Mouse (Mus musculus) hindbrain, embryonic 11.5 days (tissue): ENCODE data around the gene Ubl4b. TPM values are rescaled to one million over a fixed set of nuclear protein-coding genes. Genes with fewer than 3 reads are reported as not detected.

ENCODE experiments used
- ATAC-seq: fragments of 200-750 bp; cut with Nextera tagmentation; 2 replicates; pipeline ENCODE4 v1.8.0; 2017; ENCODE audit warnings: mild to moderate bottlenecking, moderate TSS enrichment, moderate library complexity; ENCODE audit not compliant: low FRiP score
- DNase-seq: peaks from one replicate; pipeline ENCODE4 v3.0.0-alpha.2; 2015; ENCODE audit warnings: low spot score
- H3K27ac ChIP-seq: fragments of 300-500 bp; sonication (generic); 2 replicates; pipeline ENCODE4 v1.5.1; 2014; ENCODE audit warnings: mild to moderate bottlenecking, low read depth, low read length
- H3K27me3 ChIP-seq: fragments of 300-500 bp; sonication (generic); 2 replicates; pipeline ENCODE4 v1.6.1; 2014; ENCODE audit warnings: mild to moderate bottlenecking, low read length, moderate library complexity, mixed read lengths; ENCODE audit not compliant: control insufficient read depth, insufficient read depth
- H3K36me3 ChIP-seq: fragments of 300-500 bp; sonication (generic); 2 replicates; pipeline ENCODE4 v1.6.1; 2014; ENCODE audit warnings: mild to moderate bottlenecking, low read length, moderate library complexity, mixed read lengths; ENCODE audit not compliant: control insufficient read depth, insufficient read depth
- H3K4me1 ChIP-seq: fragments of 300-500 bp; sonication (generic); replicated peaks from 2 replicates; pipeline ENCODE4 v1.6.1; 2014; ENCODE audit warnings: low read length, mixed read lengths; ENCODE audit not compliant: control insufficient read depth, insufficient read depth
- H3K4me2 ChIP-seq: fragments of 300-500 bp; sonication (generic); replicated peaks from 2 replicates; pipeline ENCODE4 v1.6.1; 2014; ENCODE audit warnings: mild to moderate bottlenecking, low read depth, low read length
- H3K4me3 ChIP-seq: fragments of 300-500 bp; sonication (generic); 2 replicates; pipeline ENCODE4 v1.5.1; 2014; ENCODE audit warnings: low read depth, low read length
- H3K9ac ChIP-seq: fragments of 300-500 bp; sonication (generic); 2 replicates; pipeline ENCODE4 v1.6.1; 2014; ENCODE audit warnings: low read depth, low read length
- H3K9me3 ChIP-seq: fragments of 300-500 bp; sonication (generic); 2 replicates; pipeline ENCODE4 v1.6.1; 2016; ENCODE audit warnings: low read length; ENCODE audit not compliant: control insufficient read depth
- WGBS: fragments of 180-500 bp; shearing (Covaris S2); extraction: QIAGEN DNeasy Blood & Tissue Kit; methylation state at CpG from one replicate; pipeline ENCODE4 v1.1.7; 2014; 5-methylcytosine and 5-hydroxymethylcytosine counted together
- polyA plus RNA-seq: library from polyadenylated mRNA; unstranded; fragments of >200 nt; fragmentation: Nextera tagmentation; extraction: Ambion mirVana; gene quantifications from 2 replicates; pipeline ENCODE4 v1.2.1, GENCODE M21; 2014

Ubl4b gene
- polyA plus RNA-seq, 1 experiment from 2014 or later = not detected

- no peak overlapping the region for H3K9ac ChIP-seq
- peaks cover 56% of the 10 kb centered on the region for H3K27me3 ChIP-seq
- ATAC-seq (no peak), DNase-seq (no peak)
- H3K36me3 ChIP-seq = no peaks in the 10 kb centered on the region
- WGBS = 52% methylated on average over 2 of the region's 2 CpGs
- peaks cover 7% of the 10 kb centered on the region for H3K4me1 ChIP-seq
- no peak overlapping the region for H3K4me2 ChIP-seq
- H3K4me3 ChIP-seq = no peak overlapping the region
- H3K9me3 ChIP-seq = no peaks in the 10 kb centered on the region
- no peak overlapping the region for H3K27ac ChIP-seq
Observed at GRCm38 (mm10) chr3:107593632-107594031, 38.8 kb upstream of the Ubl4b start.

- Histone ChIP-seq H3K9me3 (no peaks in the 10 kb centered on the region), H3K4me1 (peaks cover 7% of the 10 kb centered on the region), H3K36me3 (no peaks in the 10 kb centered on the region), H3K4me2 (no peak overlapping the region), H3K27ac (no peak overlapping the region), H3K27me3 (peaks cover 47% of the 10 kb centered on the region), H3K9ac (no peak overlapping the region), H3K4me3 (no peak overlapping the region)
- DNase-seq (no peak), ATAC-seq (no peak)
- WGBS = 33% methylated on average over 1 of the region's 1 CpGs
Observed at GRCm38 (mm10) chr3:107591612-107592011, 36.7 kb upstream of the Ubl4b start.

DNA sequence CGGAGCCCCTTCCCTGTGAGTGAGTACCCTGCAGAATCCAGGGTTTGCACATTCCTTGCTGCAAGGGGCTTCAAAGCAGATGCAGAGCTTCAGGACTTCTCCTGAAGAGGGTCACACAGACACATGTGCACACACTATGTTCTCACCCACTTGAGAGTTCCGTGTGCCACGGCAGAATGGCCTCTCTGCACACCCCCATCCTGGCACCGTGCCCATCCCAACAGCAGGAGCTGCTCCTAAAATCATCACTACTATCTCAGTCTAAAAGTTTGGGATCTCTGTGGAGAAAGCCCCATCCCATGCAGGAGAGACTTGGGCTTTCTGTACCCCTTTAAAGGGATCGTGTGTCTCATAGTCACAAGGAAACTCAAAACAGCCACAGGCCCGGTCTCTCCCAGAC is 31.6 kb upstream of the Ubl4b start:
- no peak overlapping the region for H3K4me3 ChIP-seq
- peaks cover 46% of the 10 kb centered on the region for H3K27me3 ChIP-seq
- ATAC-seq = no peak
- no peak for DNase-seq
- H3K27ac ChIP-seq = no peak overlapping the region
- no peaks in the 10 kb centered on the region for H3K36me3 ChIP-seq
- H3K4me2 ChIP-seq = no peak overlapping the region
- WGBS = 73% methylated on average over 6 of the region's 6 CpGs
- peaks cover 4% of the 10 kb centered on the region for H3K4me1 ChIP-seq
- no peaks in the 10 kb centered on the region for H3K9me3 ChIP-seq
- no peak overlapping the region for H3K9ac ChIP-seq

- Histone ChIP-seq H3K4me2 (no peak overlapping the region), H3K4me1 (peaks cover 4% of the 10 kb centered on the region), H3K4me3 (no peak overlapping the region), H3K9me3 (no peaks in the 10 kb centered on the region), H3K9ac (no peak overlapping the region), H3K36me3 (no peaks in the 10 kb centered on the region), H3K27ac (no peak overlapping the region), H3K27me3 (peaks cover 67% of the 10 kb centered on the region)
- WGBS = 3% methylated on average over 1 of the region's 1 CpGs
- DNase-seq (peak; percentile 38), ATAC-seq (no peak)
Observed at GRCm38 (mm10) chr3:107583893-107584292, 29.0 kb upstream of the Ubl4b start.

- no peak for ATAC-seq
- peak; percentile 70 for DNase-seq
- Histone ChIP-seq H3K27ac (no peak overlapping the region), H3K9me3 (no peaks in the 10 kb centered on the region), H3K4me2 (peak overlapping the region; percentile 39), H3K4me1 (peaks cover 4% of the 10 kb centered on the region), H3K27me3 (peaks cover 67% of the 10 kb centered on the region), H3K36me3 (no peaks in the 10 kb centered on the region), H3K9ac (no peak overlapping the region), H3K4me3 (peak overlapping the region; percentile 24)
- under 1% methylated on average over 64 of the region's 65 CpGs for WGBS
Observed at GRCm38 (mm10) chr3:107582875-107583767, 28.2 kb upstream of the Ubl4b start.

DNA sequence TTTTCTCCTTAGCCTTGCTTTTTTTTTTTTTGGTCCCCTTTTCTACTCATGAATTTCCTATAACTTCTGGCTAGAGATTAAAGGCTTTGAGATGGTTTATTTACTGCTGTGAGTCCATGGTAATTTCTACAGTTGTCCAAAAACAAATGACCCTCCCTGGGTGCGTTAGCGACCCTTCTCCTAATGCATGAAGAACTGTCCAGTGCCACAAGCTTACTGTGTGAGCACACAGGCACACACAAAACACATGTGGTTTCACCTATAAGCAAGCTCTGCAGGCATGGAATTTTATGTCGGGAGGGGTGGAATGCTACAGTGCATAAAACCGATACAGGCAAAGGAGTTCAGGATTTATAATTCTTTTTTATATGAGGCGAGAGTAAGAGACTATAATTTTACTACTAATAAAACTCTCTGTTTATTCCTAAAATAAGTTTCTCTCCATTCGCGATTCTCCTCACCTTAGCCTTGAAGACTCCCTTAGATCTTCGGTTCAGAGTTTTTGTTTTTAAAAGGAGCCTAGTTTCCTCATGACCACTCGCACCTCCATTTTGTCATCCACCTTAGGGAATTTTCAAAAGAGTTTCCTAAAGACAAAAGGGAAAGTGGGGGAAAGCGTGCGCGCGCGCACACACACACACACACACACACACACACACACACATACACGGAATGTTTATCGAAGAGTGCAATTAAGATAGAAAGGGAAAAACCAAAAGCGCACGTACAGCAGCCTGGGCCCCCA is 27.4 kb upstream of the Ubl4b start:
- peak overlapping the region; percentile 39 for H3K4me2 ChIP-seq
- ATAC-seq (no peak), DNase-seq (peak; percentile 50)
- no peak overlapping the region for H3K27ac ChIP-seq
- H3K36me3 ChIP-seq = no peaks in the 10 kb centered on the region
- H3K9me3 ChIP-seq = no peaks in the 10 kb centered on the region
- H3K27me3 ChIP-seq = peaks cover 67% of the 10 kb centered on the region
- peaks cover 4% of the 10 kb centered on the region for H3K4me1 ChIP-seq
- no peak overlapping the region for H3K9ac ChIP-seq
- H3K4me3 ChIP-seq = peak overlapping the region; percentile 24
- 3% methylated on average over 18 of the region's 18 CpGs for WGBS

GRCm38 (mm10) chr3:107581103-107582010 is 26.5 kb upstream of the Ubl4b start:
- H3K36me3 ChIP-seq = no peaks in the 10 kb centered on the region
- H3K4me2 ChIP-seq = no peak overlapping the region
- no peak overlapping the region for H3K4me3 ChIP-seq
- H3K9me3 ChIP-seq = no peaks in the 10 kb centered on the region
- ATAC-seq (no peak), DNase-seq (peak; percentile 37)
- no peak overlapping the region for H3K27ac ChIP-seq
- 4% methylated on average over 15 of the region's 15 CpGs for WGBS
- H3K27me3 ChIP-seq = peaks cover 61% of the 10 kb centered on the region
- no peak overlapping the region for H3K9ac ChIP-seq
- peaks cover 4% of the 10 kb centered on the region for H3K4me1 ChIP-seq

- 5% methylated on average over 4 of the region's 4 CpGs for WGBS
- H3K27ac ChIP-seq = no peak overlapping the region
- no peak overlapping the region for H3K4me2 ChIP-seq
- ATAC-seq (no peak), DNase-seq (peak; percentile 88)
- peaks cover 46% of the 10 kb centered on the region for H3K27me3 ChIP-seq
- no peaks in the 10 kb centered on the region for H3K36me3 ChIP-seq
- no peak overlapping the region for H3K9ac ChIP-seq
- no peaks in the 10 kb centered on the region for H3K9me3 ChIP-seq
- H3K4me3 ChIP-seq = no peak overlapping the region
- H3K4me1 ChIP-seq = peaks cover 4% of the 10 kb centered on the region
Observed at GRCm38 (mm10) chr3:107579466-107579865, 24.6 kb upstream of the Ubl4b start.
